Mouse (Mus musculus): ENCODE data around the gene Cs. TPM values are rescaled to one million over a fixed set of nuclear protein-coding genes. Genes with fewer than 3 reads are reported as not detected.

Gene Cs
- total RNA-seq, 1 experiment from 2014 or later, result 69.8 TPM

DNA sequence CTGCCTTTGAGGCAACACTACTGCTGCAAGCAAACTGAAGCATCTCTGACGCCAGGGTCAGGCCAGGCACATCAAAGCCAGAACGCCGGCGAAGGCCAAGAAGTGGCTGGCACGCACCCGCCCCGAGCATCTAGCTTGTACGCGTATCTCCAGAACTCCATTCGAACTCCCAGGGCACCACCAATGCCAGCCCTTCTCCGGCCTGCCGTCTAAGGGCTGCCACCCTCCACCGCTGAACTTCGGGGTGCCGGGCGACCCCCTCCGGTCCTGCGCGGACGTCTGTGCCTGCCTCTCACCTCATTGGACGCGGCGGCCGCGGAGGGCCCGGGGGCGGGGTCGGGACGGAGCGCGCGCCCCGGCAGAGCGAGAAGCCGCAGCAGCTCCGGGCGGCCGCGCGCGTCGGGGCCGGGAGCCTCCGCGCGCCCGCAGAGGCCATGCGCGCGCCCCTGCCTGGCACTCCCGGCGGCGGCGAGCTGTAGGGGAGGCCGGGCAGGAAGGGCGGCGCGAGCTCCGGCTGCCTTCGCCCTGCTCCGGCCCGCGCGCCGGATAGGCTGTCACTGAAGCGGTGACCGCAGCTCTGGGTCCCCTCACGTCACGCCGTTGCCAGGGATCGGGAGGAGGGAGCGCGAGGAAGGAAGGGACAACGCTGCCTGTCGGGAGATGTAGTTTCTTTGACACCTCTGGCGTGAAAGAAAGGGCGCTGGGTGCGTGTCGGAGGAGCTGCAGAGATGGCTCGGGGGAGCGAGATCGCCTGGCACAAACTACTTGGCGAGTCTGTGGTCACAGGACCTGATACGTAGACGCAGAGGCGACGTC lies 31.1 kb downstream of the Cs start, which contains the start of gene Coq10a:
TSS of gene Coq10a (minus strand) at position 596 of the 816 bp plus-strand sequence.
- ATAC-seq (replicated peaks in 1 of 2; ENCODE audit: insufficient read depth in 1 of 2, low FRiP score in 2 of 2, low TSS enrichment in 1 of 2, low read depth in 1 of 2, poor library complexity in 2 of 2, severe bottlenecking in 2 of 2), result peak; percentile 89 to 94

GRCm38 (mm10) chr10:128369218-128369543 lies 31.6 kb downstream of the Cs start:
- no peak for ATAC-seq (replicated peaks in 1 of 2; ENCODE audit: insufficient read depth in 1 of 2, low FRiP score in 2 of 2, low TSS enrichment in 1 of 2, low read depth in 1 of 2, poor library complexity in 2 of 2, severe bottlenecking in 2 of 2)

DNA sequence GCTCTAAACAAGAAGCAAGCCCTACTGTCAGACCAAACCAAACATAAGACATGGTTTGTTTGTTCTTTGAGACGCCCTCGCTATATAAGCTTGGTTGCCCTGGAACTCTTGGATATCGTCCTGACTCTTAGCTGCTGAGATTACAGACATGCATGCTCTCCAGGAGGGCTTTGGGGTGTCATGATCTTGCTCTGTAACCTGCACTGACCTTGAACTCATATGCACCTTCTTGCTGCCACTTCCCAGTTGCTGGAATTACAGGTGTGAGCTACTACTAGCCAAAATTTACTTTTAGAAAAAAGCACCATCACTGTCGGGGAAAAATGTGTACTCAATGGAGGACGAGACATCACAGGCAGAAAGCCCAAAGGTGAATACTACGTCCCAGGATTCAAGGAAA lies 32.1 kb downstream of the Cs start:
- no peak for ATAC-seq (replicated peaks in 1 of 2; ENCODE audit: insufficient read depth in 1 of 2, low FRiP score in 2 of 2, low TSS enrichment in 1 of 2, low read depth in 1 of 2, poor library complexity in 2 of 2, severe bottlenecking in 2 of 2)

GRCm38 (mm10) chr10:128370021-128370420 lies 32.5 kb downstream of the Cs start:
- no peak for ATAC-seq (replicated peaks in 1 of 2; ENCODE audit: insufficient read depth in 1 of 2, low FRiP score in 2 of 2, low TSS enrichment in 1 of 2, low read depth in 1 of 2, poor library complexity in 2 of 2, severe bottlenecking in 2 of 2)

DNA sequence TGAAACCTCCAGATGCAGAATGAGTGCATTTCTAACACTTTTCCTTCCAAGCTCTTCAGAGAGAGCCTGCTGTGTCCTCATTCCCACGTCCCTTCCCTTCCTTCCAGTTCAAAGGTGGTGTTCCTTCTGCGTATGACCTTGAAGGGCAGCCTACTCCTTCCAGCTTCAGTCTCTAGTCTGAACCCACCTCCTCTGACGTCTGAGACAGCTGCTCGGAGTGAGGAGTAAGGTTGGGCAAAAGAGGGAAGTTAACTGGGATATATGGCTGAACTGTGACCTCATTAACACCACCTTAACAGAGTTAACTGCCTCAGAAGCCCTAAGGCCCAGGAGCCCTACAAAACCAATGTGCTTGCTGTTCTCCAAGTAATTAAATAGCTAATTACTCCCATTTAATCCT lies 33.1 kb downstream of the Cs start:
- no peak for ATAC-seq (replicated peaks in 1 of 2; ENCODE audit: insufficient read depth in 1 of 2, low FRiP score in 2 of 2, low TSS enrichment in 1 of 2, low read depth in 1 of 2, poor library complexity in 2 of 2, severe bottlenecking in 2 of 2)

DNA sequence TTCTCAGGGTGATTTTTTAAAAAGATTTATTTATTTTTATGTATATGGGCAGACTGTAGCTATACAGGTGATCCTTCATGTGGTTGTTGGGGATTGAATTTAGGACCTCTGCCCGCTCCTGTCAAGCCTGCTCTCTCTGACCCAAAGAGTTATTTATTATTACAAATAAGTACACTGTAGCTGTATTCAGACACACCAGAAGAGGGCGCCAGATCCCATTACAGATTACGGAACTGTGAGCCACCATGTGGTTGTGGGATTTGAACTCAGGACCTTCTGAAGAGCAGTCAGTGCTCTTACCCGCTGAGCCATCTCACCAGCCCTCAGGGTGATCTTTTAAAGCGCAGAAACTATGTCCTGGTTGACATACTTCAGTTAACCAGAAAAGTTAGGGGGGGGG lies 34.6 kb downstream of the Cs start:
- no peak for ATAC-seq (replicated peaks in 1 of 2; ENCODE audit: insufficient read depth in 1 of 2, low FRiP score in 2 of 2, low TSS enrichment in 1 of 2, low read depth in 1 of 2, poor library complexity in 2 of 2, severe bottlenecking in 2 of 2)

GRCm38 (mm10) chr10:128372989-128373748 lies 35.6 kb downstream of the Cs start:
- no peak; a peak in 1 of 4 replicates for ATAC-seq (replicated peaks in 1 of 2; ENCODE audit: insufficient read depth in 1 of 2, low FRiP score in 2 of 2, low TSS enrichment in 1 of 2, low read depth in 1 of 2, poor library complexity in 2 of 2, severe bottlenecking in 2 of 2)

GRCm38 (mm10) chr10:128374393-128374792 lies 36.9 kb downstream of the Cs start:
- ATAC-seq (replicated peaks in 1 of 2; ENCODE audit: insufficient read depth in 1 of 2, low FRiP score in 2 of 2, low TSS enrichment in 1 of 2, low read depth in 1 of 2, poor library complexity in 2 of 2, severe bottlenecking in 2 of 2), result no peak

- no peak for ATAC-seq (replicated peaks in 1 of 2; ENCODE audit: insufficient read depth in 1 of 2, low FRiP score in 2 of 2, low TSS enrichment in 1 of 2, low read depth in 1 of 2, poor library complexity in 2 of 2, severe bottlenecking in 2 of 2)
These were observed 38.5 kb downstream of the Cs start for GRCm38 (mm10) chr10:128376099-128376454.

DNA sequence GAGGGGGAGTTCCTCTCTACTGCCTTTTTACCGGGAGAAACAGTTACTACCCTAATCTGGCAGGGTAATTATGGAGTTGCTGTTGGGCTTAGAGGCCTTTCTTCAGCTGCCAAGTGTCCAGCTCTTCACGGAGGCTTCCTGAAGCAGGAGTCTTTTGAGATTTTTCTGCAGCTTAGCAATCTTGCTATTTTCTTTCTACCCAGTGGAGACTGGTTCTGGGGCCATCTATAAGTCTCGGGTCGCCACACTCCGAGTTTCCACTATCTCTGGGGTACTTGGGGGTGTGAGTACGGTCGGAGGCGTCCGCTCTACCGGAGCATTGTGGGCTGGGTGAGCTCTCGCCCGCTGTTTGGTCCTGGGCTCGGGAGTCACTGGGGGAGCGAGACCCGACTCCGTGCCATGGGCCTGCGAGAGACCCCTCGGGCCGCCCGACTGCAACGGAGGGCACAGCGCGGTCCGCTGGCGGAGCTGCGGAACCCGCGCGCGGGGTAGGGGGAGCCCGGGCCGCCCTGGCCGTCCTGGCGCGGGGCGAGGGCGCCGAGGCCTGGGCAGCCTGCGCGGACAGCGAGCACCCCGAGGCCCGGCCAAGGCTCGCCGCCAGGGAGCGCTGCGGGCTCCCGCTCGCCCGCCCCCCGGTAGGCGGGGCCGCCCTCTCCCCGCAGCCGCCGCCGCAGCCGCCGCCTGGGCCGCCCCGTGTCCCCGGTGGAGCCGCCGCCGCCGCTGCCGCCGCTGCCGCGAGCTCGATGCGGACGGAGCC lies 39.1 kb downstream of the Cs start, which contains the start of gene Ankrd52:
TSS of gene Ankrd52 (plus strand) at position 661 of the 757 bp plus-strand sequence.
- peak; percentile 38 to 54 for ATAC-seq (replicated peaks in 1 of 2; ENCODE audit: insufficient read depth in 1 of 2, low FRiP score in 2 of 2, low TSS enrichment in 1 of 2, low read depth in 1 of 2, poor library complexity in 2 of 2, severe bottlenecking in 2 of 2)

GRCm38 (mm10) chr10:128377222-128377939 lies 39.8 kb downstream of the Cs start:
- 0 out of 4 replicates have a peak, but pooled peaks of 1 of the 2 experiments have one; percentile 15 for ATAC-seq (replicated peaks in 1 of 2; ENCODE audit: insufficient read depth in 1 of 2, low FRiP score in 2 of 2, low TSS enrichment in 1 of 2, low read depth in 1 of 2, poor library complexity in 2 of 2, severe bottlenecking in 2 of 2)

GRCm38 (mm10) chr10:128377940-128378448 lies 40.5 kb downstream of the Cs start:
- no peak for ATAC-seq (replicated peaks in 1 of 2; ENCODE audit: insufficient read depth in 1 of 2, low FRiP score in 2 of 2, low TSS enrichment in 1 of 2, low read depth in 1 of 2, poor library complexity in 2 of 2, severe bottlenecking in 2 of 2)

DNA sequence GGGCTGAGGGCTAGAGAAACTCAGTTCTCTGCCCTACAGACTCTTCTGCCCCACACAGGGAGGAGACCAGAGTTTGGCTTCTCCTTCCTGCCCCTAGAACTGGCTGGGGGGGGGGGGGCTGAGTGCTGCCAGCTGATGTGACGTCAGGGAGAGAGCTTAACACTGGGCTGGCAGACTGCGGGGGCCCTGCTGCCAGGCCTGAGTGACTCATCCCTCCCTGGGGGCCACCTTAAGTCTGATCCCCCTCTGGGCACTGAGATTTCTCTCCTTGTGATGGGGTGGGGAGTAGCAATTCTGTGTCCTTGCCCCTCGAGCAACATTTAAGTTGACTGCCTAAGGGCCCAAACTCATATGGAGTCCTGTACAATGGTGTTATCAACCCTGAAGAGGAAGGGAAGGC lies 40.9 kb downstream of the Cs start:
- ATAC-seq (replicated peaks in 1 of 2; ENCODE audit: insufficient read depth in 1 of 2, low FRiP score in 2 of 2, low TSS enrichment in 1 of 2, low read depth in 1 of 2, poor library complexity in 2 of 2, severe bottlenecking in 2 of 2), result no peak

DNA sequence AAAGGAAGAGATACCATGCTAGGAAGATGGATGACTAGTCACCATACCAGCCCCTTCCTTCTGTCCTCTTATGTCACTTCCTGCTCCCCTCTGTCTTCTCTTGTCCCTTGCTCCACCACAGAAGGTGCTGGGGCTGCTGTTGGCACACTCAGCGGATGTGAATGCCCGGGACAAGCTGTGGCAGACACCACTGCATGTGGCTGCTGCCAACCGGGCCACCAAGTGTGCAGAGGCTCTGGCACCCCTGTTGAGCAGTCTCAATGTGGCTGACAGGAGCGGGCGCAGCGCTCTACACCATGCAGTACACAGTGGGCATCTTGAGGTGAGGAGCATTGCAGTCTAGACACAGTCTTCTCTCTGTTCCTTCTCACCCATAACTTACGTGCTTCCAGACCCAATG lies 41.7 kb downstream of the Cs start:
- no peak for ATAC-seq (replicated peaks in 1 of 2; ENCODE audit: insufficient read depth in 1 of 2, low FRiP score in 2 of 2, low TSS enrichment in 1 of 2, low read depth in 1 of 2, poor library complexity in 2 of 2, severe bottlenecking in 2 of 2)

DNA sequence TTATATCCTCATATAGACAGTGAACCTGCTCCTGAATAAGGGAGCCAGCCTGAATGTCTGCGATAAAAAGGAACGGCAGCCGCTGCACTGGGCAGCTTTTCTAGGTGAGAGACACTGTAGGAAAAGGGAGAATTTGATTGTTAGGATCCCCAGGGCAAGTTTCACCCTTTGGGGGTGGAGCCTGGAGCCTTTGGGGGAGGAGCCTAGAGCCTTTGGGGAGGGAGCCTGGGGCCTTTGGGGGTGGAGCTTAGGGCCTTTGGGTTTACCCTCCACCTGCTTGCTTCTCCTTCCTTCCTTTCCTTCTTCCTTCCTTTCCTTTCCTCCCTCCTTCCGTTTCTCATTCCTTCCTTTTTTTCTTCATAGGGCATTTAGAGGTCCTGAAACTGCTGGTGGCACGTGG lies 43.0 kb downstream of the Cs start:
- no peak for ATAC-seq (replicated peaks in 1 of 2; ENCODE audit: insufficient read depth in 1 of 2, low FRiP score in 2 of 2, low TSS enrichment in 1 of 2, low read depth in 1 of 2, poor library complexity in 2 of 2, severe bottlenecking in 2 of 2)

- ATAC-seq (replicated peaks in 1 of 2; ENCODE audit: insufficient read depth in 1 of 2, low FRiP score in 2 of 2, low TSS enrichment in 1 of 2, low read depth in 1 of 2, poor library complexity in 2 of 2, severe bottlenecking in 2 of 2), result no peak
These were observed 44.9 kb downstream of the Cs start for GRCm38 (mm10) chr10:128382482-128382881.

DNA sequence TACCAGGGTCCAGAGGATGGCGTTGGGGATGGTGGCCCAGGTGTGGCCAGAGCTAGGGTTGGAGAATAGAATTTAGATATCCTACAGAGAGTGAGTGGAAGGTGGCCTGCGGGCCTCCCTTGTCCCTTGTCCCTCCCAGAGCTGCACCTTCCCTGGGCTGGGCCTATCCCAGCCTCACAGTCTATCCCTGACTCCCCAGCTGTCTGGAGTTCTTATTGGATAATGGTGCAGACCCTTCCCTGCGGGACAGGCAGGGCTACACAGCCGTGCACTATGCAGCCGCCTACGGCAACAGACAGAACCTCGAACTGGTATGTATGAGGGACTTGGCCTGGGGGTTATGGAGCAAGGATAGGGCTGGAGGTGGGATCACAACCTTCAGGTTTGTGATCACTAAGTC lies 48.4 kb downstream of the Cs start:
- ATAC-seq (replicated peaks in 1 of 2; ENCODE audit: insufficient read depth in 1 of 2, low FRiP score in 2 of 2, low TSS enrichment in 1 of 2, low read depth in 1 of 2, poor library complexity in 2 of 2, severe bottlenecking in 2 of 2), result no peak
